Mouse (Mus musculus) stomach, embryonic 14.5 days (tissue): ENCODE data around the gene Pinlyp. TPM values are rescaled to one million over a fixed set of nuclear protein-coding genes. Genes with fewer than 3 reads are reported as not detected.

ENCODE experiments used
- ATAC-seq: fragments of 200-750 bp; cut with Nextera tagmentation; 2 replicates; pipeline ENCODE4 v1.8.0; 2017; ENCODE audit warnings: low read depth, moderate TSS enrichment; ENCODE audit not compliant: insufficient number of reproducible peaks, insufficient read depth, low FRiP score
- H3K27ac ChIP-seq: fragments of 300-500 bp; sonication (generic); 2 replicates; pipeline ENCODE4 v1.5.1; 2014; ENCODE audit warnings: mild to moderate bottlenecking, low read length, moderate library complexity, mixed read lengths
- H3K27me3 ChIP-seq: fragments of 300-500 bp; sonication (generic); 2 replicates; pipeline ENCODE4 v1.6.1; 2014; ENCODE audit warnings: low read length, control low read depth, mixed read lengths; ENCODE audit not compliant: control insufficient read depth, insufficient read depth
- H3K36me3 ChIP-seq: fragments of 300-500 bp; sonication (generic); 2 replicates; pipeline ENCODE4 v1.6.1; 2014; ENCODE audit warnings: mild to moderate bottlenecking, control low read depth, low read length, moderate library complexity, mixed read lengths; ENCODE audit not compliant: control insufficient read depth, insufficient read depth
- H3K4me1 ChIP-seq: fragments of 300-500 bp; sonication (generic); 2 replicates; pipeline ENCODE4 v1.6.1; 2014; ENCODE audit warnings: low read length, control low read depth, mixed read lengths; ENCODE audit not compliant: control insufficient read depth, insufficient read depth
- H3K4me2 ChIP-seq: fragments of 300-500 bp; sonication (generic); replicated peaks from 2 replicates; pipeline ENCODE4 v1.6.1; 2014; ENCODE audit warnings: low read depth, low read length, control low read depth
- H3K4me3 ChIP-seq: fragments of 300-500 bp; sonication (generic); 2 replicates; pipeline ENCODE4 v1.5.1; 2014; ENCODE audit warnings: low read depth, low read length, control low read depth
- H3K9ac ChIP-seq: fragments of 300-500 bp; sonication (generic); replicated peaks from 2 replicates; pipeline ENCODE4 v1.6.1; 2014; ENCODE audit warnings: low read depth, mild to moderate bottlenecking, control low read depth, low read length, moderate library complexity, mixed read lengths
- H3K9me3 ChIP-seq: fragments of 300-500 bp; sonication (generic); 2 replicates; pipeline ENCODE4 v1.6.1; 2016; ENCODE audit warnings: low read depth, low read length, control low read depth; ENCODE audit not compliant: control insufficient read depth
- WGBS: fragments of 180-500 bp; shearing (Covaris S2); extraction: QIAGEN DNeasy Blood & Tissue Kit; methylation state at CpG from one replicate; pipeline ENCODE4 v1.1.7; 2014; 5-methylcytosine and 5-hydroxymethylcytosine counted together
- polyA plus RNA-seq: library from polyadenylated mRNA; unstranded; fragments of >200 nt; fragmentation: Nextera tagmentation; extraction: Ambion mirVana; gene quantifications from 2 replicates; pipeline ENCODE4 v1.2.1, GENCODE M21; 2014

Pinlyp gene
- polyA plus RNA-seq, 1 experiment from 2014 or later, result 1.3 TPM

GRCm38 (mm10) chr7:24512355-24512754 lies 33.6 kb downstream of the Pinlyp start, which contains the start of gene AC161166.1:
Gene AC161166.1, minus strand, starts transcription at chr7:24512455.
- Histone ChIP-seq H3K4me1 (peaks cover 7% of the 10 kb centered on the region; the same call in 1 of the 2 replicates), H3K27me3 (no peaks in the 10 kb centered on the region), H3K9ac (no peak within 1 kb of the TSS), H3K9me3 (no peaks in the 10 kb centered on the region), H3K4me2 (no peak within 1 kb of the TSS), H3K36me3 (no peaks in the 10 kb centered on the region), H3K27ac (no peak within 1 kb of the TSS), H3K4me3 (no peak within 1 kb of the TSS)
- no peak for ATAC-seq
- WGBS, result 88% methylated on average over 7 of the region's 7 CpGs

- H3K9me3 ChIP-seq, result no peaks in the 10 kb centered on the region
- ATAC-seq, result peak; percentile 19; the same call in 1 of the 2 replicates
These were observed 38.2 kb downstream of the Pinlyp start for GRCm38 (mm10) chr7:24507726-24508114.

GRCm38 (mm10) chr7:24506838-24507725 lies 38.8 kb downstream of the Pinlyp start, which contains the start of gene Zfp428:
Gene Zfp428, plus strand, starts transcription at chr7:24507006.
- H3K27ac ChIP-seq, result peak within 1 kb of the TSS; percentile 98
- under 1% methylated on average over 83 of the region's 84 CpGs for WGBS
- peak; percentile 86 for ATAC-seq
- H3K9ac ChIP-seq, result peak within 1 kb of the TSS; percentile 94
- no peaks in the 10 kb centered on the region for H3K36me3 ChIP-seq
- H3K27me3 ChIP-seq, result no peaks in the 10 kb centered on the region
- H3K4me2 ChIP-seq, result peak within 1 kb of the TSS; percentile 59
- H3K4me3 ChIP-seq, result peak within 1 kb of the TSS; percentile 79
- peaks cover 22% of the 10 kb centered on the region; the same call in 1 of the 2 replicates for H3K4me1 ChIP-seq
- H3K9me3 ChIP-seq, result no peaks in the 10 kb centered on the region

More at GRCm38 (mm10) chr7:24507726-24508114, 38.2 kb downstream of the Pinlyp start:
- H3K36me3 ChIP-seq, result no peaks in the 10 kb centered on the region
- H3K9ac ChIP-seq, result peak overlapping the region; percentile 94
- H3K4me1 ChIP-seq, result peaks cover 22% of the 10 kb centered on the region; the same call in 1 of the 2 replicates
- H3K4me3 ChIP-seq, result peak overlapping the region; percentile 79
- H3K27me3 ChIP-seq, result no peaks in the 10 kb centered on the region
- H3K27ac ChIP-seq, result peak overlapping the region; percentile 98
- 1% methylated on average over 20 of the region's 20 CpGs for WGBS
- H3K4me2 ChIP-seq, result peak overlapping the region; percentile 59

GRCm38 (mm10) chr7:24506476-24506837 lies 39.5 kb downstream of the Pinlyp start:
- ATAC-seq, result no peak

GRCm38 (mm10) chr7:24506065-24506459 lies 39.9 kb downstream of the Pinlyp start:
- Histone ChIP-seq H3K27ac (peak overlapping the region; percentile 98; the same call in 1 of the 2 replicates), H3K4me3 (peak overlapping the region; percentile 79), H3K4me2 (peak overlapping the region; percentile 59), H3K9ac (0 out of 2 replicates have a peak overlapping the region, but pooled peaks have one; percentile 94), H3K4me1 (peaks cover 22% of the 10 kb centered on the region; the same call in 1 of the 2 replicates), H3K27me3 (no peaks in the 10 kb centered on the region), H3K9me3 (no peaks in the 10 kb centered on the region), H3K36me3 (no peaks in the 10 kb centered on the region)
- ATAC-seq, result no peak
- 10% methylated on average over 3 of the region's 3 CpGs for WGBS

More at GRCm38 (mm10) chr7:24506476-24506837, 39.5 kb downstream of the Pinlyp start:
- Histone ChIP-seq H3K27ac (peak overlapping the region; percentile 98; the same call in 1 of the 2 replicates), H3K27me3 (no peaks in the 10 kb centered on the region), H3K4me2 (peak overlapping the region; percentile 59), H3K4me1 (peaks cover 22% of the 10 kb centered on the region; the same call in 1 of the 2 replicates), H3K36me3 (no peaks in the 10 kb centered on the region), H3K9me3 (no peaks in the 10 kb centered on the region), H3K9ac (peak overlapping the region; percentile 94), H3K4me3 (peak overlapping the region; percentile 79)
- WGBS, result under 1% methylated on average over 12 of the region's 12 CpGs

- 28% methylated on average over 15 of the region's 15 CpGs for WGBS
- Histone ChIP-seq H3K9ac (no peak overlapping the region), H3K9me3 (peaks cover 3% of the 10 kb centered on the region; the same call in 1 of the 2 replicates), H3K27ac (no peak overlapping the region), H3K36me3 (no peaks in the 10 kb centered on the region), H3K27me3 (no peaks in the 10 kb centered on the region), H3K4me1 (peaks cover 22% of the 10 kb centered on the region; the same call in 1 of the 2 replicates), H3K4me2 (peak overlapping the region; percentile 59), H3K4me3 (peak overlapping the region; percentile 79; the same call in 1 of the 2 replicates)
- no peak for ATAC-seq
These were observed 40.4 kb downstream of the Pinlyp start for GRCm38 (mm10) chr7:24505447-24506064.

- Histone ChIP-seq H3K27me3 (0 out of 2 replicates have a peak, but pooled peaks cover 2% of the 10 kb centered on the region), H3K4me3 (no peak overlapping the region), H3K4me1 (peaks cover 22% of the 10 kb centered on the region; the same call in 1 of the 2 replicates), H3K9ac (no peak overlapping the region), H3K27ac (no peak overlapping the region), H3K4me2 (no peak overlapping the region), H3K36me3 (no peaks in the 10 kb centered on the region), H3K9me3 (peaks cover 3% of the 10 kb centered on the region; the same call in 1 of the 2 replicates)
- 17% methylated on average over 4 of the region's 4 CpGs for WGBS
- ATAC-seq, result no peak
These were observed 41.0 kb downstream of the Pinlyp start for GRCm38 (mm10) chr7:24504868-24505267.

- Histone ChIP-seq H3K27ac (no peak overlapping the region), H3K27me3 (0 out of 2 replicates have a peak, but pooled peaks cover 7% of the 10 kb centered on the region), H3K9ac (no peak overlapping the region), H3K36me3 (no peaks in the 10 kb centered on the region), H3K4me2 (peak overlapping the region; percentile 12; the same call in 1 of the 2 replicates), H3K9me3 (peaks cover 3% of the 10 kb centered on the region; the same call in 1 of the 2 replicates), H3K4me1 (peaks cover 26% of the 10 kb centered on the region; the same call in 1 of the 2 replicates), H3K4me3 (no peak overlapping the region)
- WGBS, result 20% methylated on average over 10 of the region's 10 CpGs
- ATAC-seq, result no peak
These were observed 41.9 kb downstream of the Pinlyp start for GRCm38 (mm10) chr7:24504004-24504403.
